Mouse (Mus musculus) liver, embryonic 14.5 days (tissue): Measurements from ENCODE around the gene Atp13a2.

Experiments used
- CTCF ChIP-seq: IDR thresholded peaks from 2 replicates; pipeline ENCODE4 v1.5.1; 2016; ENCODE audit warnings: antibody characterized with exemption, low read depth, control low read depth
- EP300 ChIP-seq: IDR thresholded peaks from 2 replicates; pipeline ENCODE4 v1.6.1; 2016; ENCODE audit warnings: antibody characterized with exemption, low read depth

- TF ChIP-seq CTCF (no peak), EP300 (no peak)
Observed at GRCm38 (mm10) chr4:140977278-140977677, 9.4 kb upstream of the Atp13a2 start.
